Mouse (Mus musculus) thymus, postnatal 14 days (tissue): ENCODE measurements around the gene Elmo3.

Experiments used
- DNase-seq: peaks from one replicate; pipeline ENCODE4 v3.0.0; 2021

The Elmo3 gene

DNA sequence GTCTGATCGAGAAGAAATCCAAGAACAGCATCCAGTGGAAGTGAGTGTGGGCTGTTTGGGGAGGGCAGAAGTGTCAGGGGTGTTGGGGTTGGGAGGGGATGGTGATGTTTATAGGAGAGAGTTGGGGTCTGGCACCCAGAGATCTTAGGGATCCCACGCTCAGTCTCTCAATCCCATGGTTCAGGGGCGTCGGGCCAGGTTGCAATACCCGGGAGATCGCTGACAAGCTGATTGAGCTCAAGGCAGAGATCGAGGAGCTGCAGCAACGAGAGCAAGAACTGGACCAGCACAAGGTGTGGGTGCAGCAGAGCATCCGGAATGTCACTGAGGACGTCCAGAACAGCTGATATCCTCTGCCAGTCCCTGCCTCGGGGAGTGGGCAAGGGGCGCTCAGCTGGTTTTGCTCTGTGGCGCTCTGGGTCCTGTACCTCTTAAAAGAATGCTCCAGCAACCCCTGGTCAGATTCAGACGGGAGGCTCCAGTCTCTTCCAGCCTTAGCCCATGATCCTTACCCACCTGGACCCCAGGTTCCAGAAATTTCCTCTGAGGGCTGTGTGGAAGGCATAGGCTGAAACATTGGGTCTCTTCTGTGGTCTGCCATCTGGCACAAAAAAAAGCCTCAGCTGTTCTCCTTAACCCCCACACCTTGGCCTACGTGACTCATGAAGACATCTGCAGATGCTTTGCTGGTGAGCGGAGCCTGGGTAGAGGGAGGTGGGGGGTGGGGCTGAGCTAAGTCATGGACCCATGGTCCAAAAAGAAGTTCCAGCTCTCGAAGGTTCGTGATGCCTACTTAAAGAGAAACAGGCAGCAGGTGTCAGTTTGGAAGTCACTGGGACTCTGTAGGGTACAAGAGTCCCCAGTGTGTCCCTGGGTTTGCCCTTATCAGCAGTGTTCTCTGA, 6.8 kb upstream of the Elmo3 start:
- DNase-seq, result peak; percentile 73

DNA sequence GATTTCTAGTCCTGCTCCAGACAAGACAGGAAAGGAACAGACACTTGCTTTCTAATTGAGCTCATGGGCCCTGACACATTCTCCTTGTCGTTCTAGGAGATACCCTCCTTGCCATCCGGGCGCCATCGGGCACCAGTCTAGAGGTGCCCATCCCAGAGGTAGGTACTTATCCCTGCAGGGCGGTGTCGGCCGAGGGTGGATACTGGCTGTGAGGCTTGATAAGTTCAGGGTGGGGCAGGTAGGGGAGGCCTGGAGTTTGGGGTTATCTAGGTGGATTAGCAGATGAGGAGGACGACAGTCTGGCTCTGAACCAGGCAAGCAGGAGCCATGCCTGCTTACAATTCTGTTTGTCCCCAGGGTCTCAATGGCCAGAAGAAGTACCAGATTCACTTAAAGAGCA, 5.4 kb upstream of the Elmo3 start:
- DNase-seq, result no peak

DNA sequence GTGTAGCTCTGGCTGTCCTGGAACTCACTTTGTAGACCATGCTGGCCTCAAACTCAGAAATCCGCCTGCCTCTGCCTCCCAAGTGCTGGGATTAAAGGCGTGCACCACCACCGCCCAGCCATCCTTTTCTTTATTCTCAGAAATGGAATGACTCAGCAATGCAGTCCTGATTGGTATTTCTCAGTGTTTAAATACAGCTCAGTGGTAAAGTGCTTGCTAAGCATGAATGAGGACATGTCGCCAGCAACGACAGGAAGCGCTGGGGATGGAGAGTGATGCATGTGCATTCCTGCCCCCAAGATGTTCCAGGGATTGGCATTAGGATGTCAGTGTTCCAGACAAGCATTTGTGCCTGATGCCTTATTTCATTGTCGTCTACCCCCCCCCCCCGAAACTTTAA, 2.0 kb upstream of the Elmo3 start:
- DNase-seq, result no peak

DNA sequence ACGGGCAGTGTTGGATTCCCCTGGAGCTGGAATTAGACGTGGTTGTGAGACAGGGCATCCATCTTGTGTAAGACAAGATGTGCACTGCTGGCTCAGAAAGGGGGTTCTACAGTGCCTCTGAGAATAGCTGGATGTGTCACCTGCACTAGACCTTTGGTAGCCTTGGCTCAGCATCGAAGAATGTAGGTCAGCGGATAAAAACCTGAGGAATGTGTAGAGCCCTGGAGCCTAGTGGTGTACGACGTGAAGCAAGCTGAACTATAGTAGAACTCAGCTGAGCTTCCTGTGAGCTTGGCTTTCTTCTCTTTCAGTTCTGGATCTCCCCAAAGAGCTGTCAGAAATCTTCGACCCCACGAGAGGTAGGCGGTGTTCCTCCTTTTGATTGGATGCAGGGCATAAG, 1.5 kb upstream of the Elmo3 start:
- DNase-seq, result no peak

DNA sequence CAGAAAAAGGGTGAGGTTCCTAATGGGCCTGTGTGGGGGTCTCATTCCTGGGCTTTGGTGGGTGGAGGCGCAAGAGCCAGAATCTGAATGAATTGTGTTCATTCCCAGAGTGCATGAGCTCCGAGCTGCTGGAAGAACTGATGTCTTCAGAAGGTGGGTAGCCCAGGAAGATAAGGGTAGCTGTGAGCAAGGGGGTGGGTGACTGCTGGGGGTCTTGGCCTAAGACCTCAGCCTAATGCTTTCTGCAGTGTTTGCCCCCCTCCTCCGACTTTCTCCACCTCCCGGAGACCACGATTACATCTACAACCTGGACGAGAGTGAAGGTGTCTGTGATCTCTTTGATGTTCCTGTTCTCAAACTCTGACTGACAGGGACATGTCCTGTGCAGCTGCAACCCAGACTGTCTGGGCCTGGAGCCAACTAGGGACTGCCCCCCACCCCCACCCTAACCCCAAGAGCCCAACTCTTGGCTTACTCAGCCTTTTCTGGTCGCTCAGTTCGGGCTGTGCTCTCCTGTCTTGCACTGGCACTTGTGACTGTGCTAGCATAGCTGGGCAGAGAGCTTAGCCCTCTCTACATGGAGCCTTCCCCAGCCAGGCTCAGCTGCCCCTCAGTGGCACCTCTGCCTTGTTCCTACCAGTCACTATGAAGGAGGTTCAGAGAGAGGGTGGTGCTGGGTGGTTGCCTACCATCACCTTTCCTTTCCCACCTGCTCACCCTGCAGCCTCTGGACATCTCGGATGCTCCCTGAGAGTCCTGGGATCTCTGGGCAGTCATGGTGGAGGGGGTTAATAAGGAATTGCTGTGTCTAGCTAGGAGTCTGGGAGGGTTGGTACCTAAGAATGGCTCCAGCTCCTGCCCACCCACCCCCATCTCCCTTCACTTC, 833 bp upstream of the Elmo3 start:
- DNase-seq, result no peak

DNA sequence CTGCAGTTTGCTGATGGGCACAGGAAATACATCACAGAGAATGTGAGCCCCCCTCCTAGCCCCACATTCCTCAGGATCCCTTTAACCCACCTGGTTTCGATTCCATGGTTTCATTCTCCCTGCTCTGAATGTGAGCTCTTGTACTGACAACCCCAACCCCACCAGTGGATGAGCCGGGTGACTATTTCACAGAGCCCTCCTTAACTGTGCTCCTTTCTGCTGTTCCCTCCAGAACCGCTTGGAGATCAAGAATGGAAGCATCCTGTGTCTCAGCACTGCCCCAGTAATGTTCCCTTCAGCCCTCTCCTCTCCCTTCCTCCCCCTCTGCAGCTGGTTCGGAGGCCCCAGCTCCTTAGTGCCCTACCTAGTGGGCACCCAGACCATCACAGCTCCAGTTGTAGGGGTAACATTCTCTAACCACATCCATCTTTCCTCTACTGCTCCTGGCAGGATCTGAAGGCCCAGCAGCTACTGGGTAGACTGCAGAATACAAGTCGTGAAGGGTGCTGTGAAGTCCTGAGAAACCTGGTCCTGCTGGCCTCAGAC, 818 bp downstream of the Elmo3 start:
- no peak for DNase-seq

DNA sequence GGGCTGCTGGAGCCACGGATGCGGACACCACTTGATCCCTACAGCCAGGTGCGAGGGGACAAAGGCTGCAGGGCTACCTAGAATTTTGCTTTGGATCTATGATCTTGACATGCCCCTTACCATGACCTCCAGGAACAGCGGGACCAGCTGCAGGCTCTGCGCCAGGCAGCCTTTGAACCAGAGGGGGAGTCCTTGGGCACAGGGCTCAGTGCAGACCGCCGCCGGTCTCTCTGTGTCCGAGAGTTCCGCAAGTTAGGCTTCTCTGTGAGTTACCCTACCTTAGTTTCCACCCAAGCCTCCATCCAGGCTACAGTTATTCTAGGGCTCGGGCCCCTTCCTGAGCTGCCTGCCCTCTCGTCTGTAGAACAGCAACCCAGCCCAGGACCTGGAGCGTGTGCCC, 2.3 kb downstream of the Elmo3 start:
- no peak for DNase-seq

DNA sequence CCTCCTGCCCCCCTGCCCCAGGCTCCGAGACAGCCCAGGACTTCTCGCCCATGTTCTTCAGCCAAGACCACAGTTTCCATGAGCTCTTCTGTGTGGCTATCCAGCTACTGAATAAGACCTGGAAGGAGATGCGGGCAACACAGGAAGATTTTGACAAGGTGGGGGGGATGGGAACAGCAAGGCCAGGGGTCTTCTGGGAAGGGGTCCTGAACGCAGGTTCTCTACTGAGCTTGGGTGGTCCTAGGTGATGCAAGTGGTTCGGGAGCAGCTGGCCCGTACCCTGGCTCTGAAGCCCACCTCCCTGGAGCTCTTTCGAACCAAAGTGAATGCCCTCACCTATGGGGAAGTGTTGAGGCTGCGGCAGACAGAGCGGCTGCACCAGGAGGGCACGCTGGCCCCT, 3.0 kb downstream of the Elmo3 start:
- DNase-seq, result no peak

DNA sequence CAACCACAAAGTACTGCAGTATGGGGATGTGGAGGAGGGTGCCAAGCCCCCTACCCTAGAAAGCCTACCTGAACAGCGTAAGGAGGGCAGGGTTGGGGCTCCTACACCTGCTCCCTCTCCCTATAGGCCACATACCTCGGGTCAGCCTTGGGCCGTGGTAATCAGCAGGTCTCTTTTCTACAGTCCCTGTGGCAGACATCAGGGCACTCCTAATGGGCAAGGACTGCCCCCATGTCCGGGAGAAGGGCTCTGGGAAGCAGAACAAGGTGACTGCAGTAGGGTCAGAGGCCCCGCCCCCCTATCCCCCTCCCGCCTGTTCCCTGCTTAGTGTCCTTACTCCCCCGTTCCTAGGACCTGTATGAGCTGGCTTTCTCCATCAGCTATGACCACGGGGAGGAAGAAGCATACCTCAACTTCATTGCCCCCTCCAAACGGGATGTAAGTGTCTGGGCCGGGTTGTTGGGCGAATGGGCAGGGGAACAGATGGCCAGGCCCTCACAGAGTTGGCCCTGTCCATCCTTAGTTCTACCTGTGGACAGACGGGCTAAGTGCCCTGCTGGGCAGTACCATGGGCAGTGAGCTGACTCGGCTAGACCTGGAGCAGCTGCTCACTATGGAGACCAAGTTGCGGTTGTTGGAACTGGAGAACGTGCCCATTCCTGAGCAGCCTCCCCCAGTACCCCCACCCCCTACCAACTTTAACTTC, 3.9 kb downstream of the Elmo3 start:
- no peak for DNase-seq

DNA sequence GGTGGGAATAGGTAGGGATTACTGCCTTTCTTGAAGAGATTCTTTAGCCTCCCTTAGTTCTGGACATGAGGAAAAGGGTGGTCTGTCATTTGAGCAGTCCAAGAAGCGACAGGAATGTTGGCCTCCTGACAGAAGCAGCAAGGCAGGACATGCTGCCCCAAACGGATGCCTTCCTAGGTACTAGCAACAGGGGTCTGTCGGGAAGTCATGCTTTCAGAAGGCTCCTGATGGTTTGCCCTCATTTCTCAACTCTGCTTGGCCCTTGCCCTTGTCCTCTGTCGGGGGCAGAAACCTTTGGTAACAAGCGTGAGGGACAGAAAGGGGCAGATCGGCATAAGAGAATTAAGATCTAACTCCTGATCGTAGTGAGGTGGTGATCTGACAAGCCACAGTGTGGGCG, 4.7 kb downstream of the Elmo3 start:
- no peak for DNase-seq

DNA sequence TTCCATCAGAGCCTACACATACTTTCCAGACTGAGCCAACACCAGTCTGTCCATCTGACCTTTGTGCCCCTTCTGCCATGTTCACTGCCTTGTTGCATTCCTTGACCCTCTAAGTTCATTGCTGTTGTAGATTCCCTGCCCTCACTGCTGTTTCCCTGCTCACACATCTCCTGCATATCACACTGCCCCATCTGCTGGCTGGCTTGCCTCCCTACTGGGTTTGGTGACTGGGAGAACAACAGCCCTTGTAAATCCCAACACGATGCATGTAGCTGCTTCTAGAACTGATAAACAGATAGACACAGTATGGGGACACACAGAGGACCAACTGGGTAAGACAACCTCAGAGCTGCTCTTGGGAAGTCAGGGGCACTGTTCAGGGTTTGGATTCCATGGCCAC, 6.3 kb downstream of the Elmo3 start:
- DNase-seq, result no peak

DNA sequence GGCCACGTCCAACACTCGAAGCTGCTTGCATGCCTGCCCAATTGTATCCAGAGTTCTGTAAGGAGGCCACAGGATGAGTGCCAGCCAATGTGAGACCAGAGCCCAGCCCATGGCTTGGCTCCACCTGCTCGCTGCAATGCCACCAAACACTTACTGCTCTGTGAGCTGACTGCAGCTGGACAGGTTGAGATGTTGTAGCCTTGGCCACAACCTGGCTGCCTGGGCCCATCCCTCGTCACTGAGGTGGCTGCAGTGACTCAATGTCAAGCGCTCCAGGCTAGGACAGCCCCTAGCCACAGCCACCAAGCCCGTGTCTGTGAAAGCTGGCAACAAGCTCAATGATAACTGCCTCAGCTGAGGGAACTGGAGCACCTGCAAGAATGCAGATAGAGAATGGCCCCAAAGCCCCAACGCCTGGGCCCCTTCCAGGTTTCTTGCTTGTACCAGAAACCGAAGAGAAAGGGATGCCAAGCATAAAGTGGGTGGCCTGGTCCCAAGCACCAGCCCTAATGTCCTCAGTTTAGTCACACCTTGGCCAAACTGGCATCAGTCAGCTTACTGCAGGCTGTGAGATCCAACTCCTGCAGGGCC, 7.6 kb downstream of the Elmo3 start:
- DNase-seq, result no peak

DNA sequence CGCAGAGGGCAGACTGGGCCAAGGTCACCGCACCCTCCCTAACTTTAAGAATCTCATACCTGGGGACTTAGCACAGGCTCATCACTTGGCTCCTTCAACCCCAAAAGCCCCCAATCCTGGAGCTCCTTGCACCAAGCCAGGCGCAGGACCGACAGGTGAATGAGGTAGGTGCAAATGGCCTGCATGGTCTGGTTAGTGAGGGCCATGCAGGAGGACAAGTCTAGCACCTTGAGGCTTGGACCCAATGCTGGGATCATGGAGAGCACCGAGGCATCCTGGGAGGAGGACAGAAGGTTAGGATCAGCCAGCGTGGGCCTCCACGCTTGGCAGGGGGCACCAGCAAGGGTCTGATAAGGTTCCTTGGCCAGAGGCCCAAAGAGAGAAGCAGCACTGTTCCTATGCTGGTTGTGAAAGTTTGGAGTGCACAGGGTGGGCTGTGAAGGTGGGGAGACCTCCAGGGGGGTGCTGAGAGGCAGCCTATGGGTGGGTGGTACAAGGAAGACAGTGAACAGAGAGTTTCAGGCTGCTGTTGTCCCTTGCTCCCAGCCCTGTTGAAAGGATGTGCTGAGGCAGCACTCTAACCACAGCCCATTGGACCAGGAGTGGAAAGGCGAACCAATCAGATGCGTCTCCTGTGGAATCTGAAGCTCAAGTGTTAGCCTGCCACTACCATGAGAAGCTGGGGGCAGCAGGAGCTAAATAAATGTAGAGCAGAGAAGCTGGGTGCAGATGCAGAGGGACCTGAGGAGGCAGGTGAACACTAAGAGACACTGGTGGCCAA, 8.4 kb downstream of the Elmo3 start:
- no peak for DNase-seq

DNA sequence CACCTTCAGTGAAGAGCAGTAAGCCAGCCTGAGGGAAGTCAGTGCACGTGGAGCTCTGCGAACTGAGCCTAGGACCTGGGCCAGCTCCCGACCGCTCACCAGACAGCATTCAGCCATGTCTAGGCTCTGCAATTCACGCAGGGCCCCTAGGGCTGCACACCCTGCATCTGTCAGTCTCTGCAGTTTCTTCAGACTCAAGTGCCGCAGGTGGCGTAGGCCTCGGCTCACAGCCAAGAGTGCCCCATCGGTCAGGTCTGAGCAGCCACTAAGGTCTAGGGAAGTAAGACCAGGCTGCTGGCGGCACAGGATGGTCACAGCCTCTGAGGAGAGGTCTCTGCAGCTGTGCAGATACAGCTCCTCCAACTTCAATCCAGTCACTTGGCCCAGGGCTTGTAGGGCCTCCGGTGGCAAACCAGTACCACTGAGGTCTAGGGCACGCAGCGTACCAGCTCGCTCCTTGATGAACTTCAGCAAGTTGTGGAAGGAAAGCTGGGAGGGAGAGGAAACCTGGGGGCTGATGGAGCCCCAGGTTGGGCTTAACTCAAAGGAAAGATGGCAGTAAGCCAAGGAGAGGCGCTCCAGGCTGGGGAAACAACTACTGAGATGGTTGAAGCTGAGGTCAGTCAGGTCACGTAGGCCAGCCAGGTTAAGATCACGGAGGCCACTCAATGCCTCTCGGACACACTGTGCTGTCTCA, 9.8 kb downstream of the Elmo3 start:
- DNase-seq, result no peak

DNA sequence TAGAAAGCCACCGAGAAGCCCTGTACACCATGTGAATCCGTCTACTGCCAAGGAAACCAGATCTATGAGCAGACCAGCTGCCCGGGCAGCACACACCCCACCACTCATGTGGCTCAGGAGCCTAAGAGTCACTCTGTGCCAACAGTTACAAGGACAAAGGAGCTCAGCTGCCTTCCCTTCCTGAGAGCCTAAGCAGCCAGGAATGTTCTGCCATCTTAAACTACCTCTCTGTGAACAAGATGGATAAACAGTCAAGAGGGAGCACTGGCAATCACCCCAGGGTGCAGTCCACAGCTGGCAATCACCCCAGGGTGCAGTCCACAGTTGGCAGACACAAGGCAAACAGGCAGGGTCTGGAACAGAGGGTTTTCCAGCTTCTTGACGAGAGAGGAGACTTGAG, 12.5 kb downstream of the Elmo3 start:
- DNase-seq, result no peak

DNA sequence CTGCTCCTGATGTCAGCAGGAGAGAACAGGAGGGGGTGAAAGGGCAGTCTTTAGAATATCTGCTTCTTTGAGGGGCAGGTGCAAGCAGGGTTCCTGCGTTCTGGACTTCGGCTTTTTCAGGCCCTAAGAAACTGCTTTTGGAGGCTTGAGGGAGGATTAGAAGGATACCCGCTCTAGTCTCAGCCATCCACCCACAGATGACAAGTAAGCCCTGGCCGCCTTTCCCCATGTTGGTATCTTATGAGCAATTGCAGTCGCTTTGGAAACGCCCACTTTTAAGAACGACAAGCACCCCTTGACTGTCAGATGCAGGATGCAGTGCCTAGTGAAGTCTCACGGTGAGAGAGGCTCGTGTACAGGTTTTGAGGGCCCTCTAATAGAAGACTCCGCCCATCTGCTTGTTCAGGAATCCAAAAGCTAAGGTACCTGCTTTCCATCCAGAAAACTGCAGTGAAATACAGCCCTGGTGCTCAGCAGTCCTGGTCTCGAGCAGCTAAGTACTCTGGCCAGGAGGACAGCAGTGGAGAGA, 13.3 kb downstream of the Elmo3 start:
- no peak for DNase-seq

DNA sequence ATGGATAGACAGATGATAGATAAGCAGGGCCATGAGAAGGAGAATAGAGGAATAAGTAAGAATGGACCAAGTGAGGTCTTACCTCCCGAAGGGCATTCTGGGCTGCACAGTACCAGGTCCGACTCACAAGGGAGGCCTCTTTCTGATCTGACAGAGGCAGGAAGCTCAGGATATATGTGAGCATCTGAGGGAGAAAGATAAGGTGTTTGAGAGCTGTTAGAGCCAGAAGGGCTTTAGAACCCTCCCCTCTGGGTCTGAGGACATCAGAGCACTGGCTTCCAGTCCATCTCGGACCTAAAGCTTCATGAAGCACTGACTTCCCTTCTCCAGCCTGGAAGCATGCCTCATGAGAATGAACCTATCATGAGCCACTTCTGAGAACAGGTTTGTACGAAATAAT, 17.8 kb downstream of the Elmo3 start:
- DNase-seq, result no peak

DNA sequence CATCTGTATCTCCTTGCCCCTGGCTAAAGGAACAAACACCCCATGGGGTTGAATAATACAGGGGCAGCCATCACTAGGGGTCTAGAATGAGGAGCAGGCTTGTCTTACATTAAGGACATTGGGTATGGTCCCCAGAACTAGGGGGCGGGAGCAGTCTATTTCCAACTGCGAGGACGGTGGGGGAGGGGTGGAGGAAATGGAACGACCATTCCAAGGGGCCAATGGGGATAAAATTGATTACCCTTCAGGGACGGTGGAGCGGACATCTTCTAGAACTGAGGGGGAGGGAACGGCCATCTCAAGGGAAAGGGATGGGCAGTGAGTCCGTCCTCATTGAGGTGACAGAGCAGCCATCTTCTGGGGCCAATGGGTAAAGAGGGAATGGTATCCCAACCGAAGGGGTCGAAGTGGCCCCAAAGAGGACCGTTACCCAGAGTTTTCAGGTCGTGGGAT, 20.3 kb downstream of the Elmo3 start:
- peak; percentile 47 for DNase-seq

DNA sequence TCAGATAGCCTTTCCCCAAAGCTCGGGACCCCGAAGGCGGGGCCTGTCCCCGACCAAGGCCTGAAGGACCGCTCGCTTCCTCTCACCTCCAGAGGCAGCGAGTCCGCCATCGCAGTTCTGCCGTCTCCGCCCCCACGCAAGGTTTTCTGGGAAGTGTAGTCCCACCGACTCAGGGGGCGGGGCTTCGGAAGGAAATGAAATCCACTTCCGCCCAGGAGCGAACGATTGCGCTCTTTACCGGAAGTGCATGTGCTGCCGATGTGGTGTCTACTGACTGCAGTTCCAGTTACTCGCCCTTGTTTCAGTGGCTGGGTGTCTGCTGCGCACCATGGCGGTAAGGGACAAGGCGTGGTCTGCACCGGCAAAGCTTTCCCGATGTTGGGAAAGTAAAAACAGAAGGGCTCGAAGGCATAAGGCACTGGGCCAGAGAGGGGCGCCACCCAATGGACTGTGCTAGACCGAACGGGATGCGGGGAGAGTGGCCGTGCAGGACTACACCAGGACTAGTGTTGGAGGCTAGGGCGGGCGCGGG, 20.8 kb downstream of the Elmo3 start, which contains the start of the genes Lrrc29 and Tmem208:
Gene Lrrc29 (minus strand): TSS at position 138 of the 532 bp plus-strand sequence.
Gene Tmem208 (plus strand): TSS at position 214 of the 532 bp plus-strand sequence.
- DNase-seq, result peak; percentile 99

DNA sequence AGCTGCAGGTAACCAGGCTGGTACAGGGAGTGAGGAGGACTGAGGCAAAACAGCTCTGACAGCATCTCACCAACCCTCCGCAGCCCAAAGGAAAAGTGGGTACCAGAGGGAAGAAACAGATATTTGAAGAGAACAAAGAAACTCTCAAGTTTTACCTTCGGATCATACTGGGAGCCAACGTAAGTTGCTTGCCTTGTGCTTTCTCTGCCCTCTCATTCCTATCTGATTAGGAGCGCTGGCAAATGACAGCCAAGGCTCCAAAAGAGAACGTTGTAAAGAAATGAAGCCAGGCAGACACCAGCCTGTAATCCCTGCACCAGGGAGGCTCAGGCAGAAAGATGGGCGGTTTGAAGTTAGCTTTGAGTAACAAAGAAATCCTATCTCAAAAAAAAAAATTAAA, 21.6 kb downstream of the Elmo3 start:
- no peak for DNase-seq
